Mouse (Mus musculus) CH12.LX (cell line): Measurements from ENCODE around the gene Hcfc1. TPM values are rescaled to one million over a fixed set of nuclear protein-coding genes. Genes with fewer than 3 reads are reported as not detected.

Experiments used
- DNase-seq: peaks from one replicate; pipeline ENCODE4 v3.0.0-alpha.2; 2013; ENCODE audit errors: extremely low read depth
- H3K27ac ChIP-seq: 2 replicates; pipeline ENCODE4 v1.5.1; 2012; ENCODE audit warnings: low read depth, mild to moderate bottlenecking, control low read depth, moderate library complexity; ENCODE audit not compliant: insufficient read depth
- H3K27me3 ChIP-seq: replicated peaks from 2 replicates; pipeline ENCODE3; 2012; ENCODE audit warnings: inconsistent platforms
- H3K36me3 ChIP-seq, 2 experiments: replicated peaks in 1 of 2; 2 replicates each; pipeline versions ENCODE3 to v1.6.1; 2012; ENCODE audit warnings: inconsistent platforms in 1 of 2, low read length in 1 of 2, mild to moderate bottlenecking in 1 of 2, mixed read lengths in 1 of 2, moderate library complexity in 1 of 2; ENCODE audit not compliant: control insufficient read depth in 1 of 2, insufficient read depth in 1 of 2
- H3K4me1 ChIP-seq, 2 experiments: 2 replicates each; pipeline ENCODE4 v1.6.1; 2012; ENCODE audit warnings: inconsistent platforms in 1 of 2, moderate library complexity in 1 of 2; ENCODE audit not compliant: insufficient read depth in 2 of 2, control insufficient read depth in 1 of 2
- H3K4me2 ChIP-seq: 2 replicates; pipeline ENCODE4 v1.6.1; 2012; ENCODE audit warnings: low read depth, mild to moderate bottlenecking, control low read depth; ENCODE audit not compliant: poor library complexity, insufficient read depth, severe bottlenecking
- H3K4me3 ChIP-seq, 3 experiments: fragments of 150-350 bp in 1 of 3; sonication (generic) in 1 of 3; replicated peaks in 1 of 3; 2 replicates each; pipeline versions ENCODE3 to v1.5.1; 2011 to 2012; ENCODE audit warnings: low read depth in 2 of 3, low read length in 2 of 3, mild to moderate bottlenecking in 2 of 3, moderate library complexity in 2 of 3, control low read depth in 1 of 3, improper control_type of control experiment in 1 of 3, inconsistent platforms in 1 of 3, mixed read lengths in 1 of 3; ENCODE audit not compliant: poor library complexity in 1 of 3
- H3K79me2 ChIP-seq: replicated peaks from 2 replicates; pipeline ENCODE4 v1.6.1; 2012; ENCODE audit warnings: mild to moderate bottlenecking, moderate library complexity; ENCODE audit not compliant: control insufficient read depth, poor library complexity, insufficient read depth, severe bottlenecking; ENCODE audit errors: extremely low read depth
- H3K9ac ChIP-seq: 2 replicates; pipeline ENCODE4 v1.6.1; 2012; ENCODE audit warnings: low read depth, mild to moderate bottlenecking, control low read depth, moderate library complexity; ENCODE audit not compliant: insufficient read depth
- H3K9me3 ChIP-seq: replicated peaks from 2 replicates; pipeline ENCODE3; 2012; ENCODE audit warnings: low read length, inconsistent platforms, mixed read lengths
- UBTF ChIP-seq: IDR thresholded peaks from 2 replicates; pipeline ENCODE4 v1.6.1; 2012; ENCODE audit warnings: low read depth, mild to moderate bottlenecking, inconsistent platforms, low read length, improper control_type of control experiment, moderate library complexity
- dilution Hi-C: fragments of 300-500 bp; cut with MboI; formaldehyde crosslinking; loops from 2 replicates; pipeline ENCODE4 v1.14.3; 2020; ENCODE audit warnings: low sequenced_read_pairs; ENCODE audit not compliant: extremely low pct_unique_long_range_greater_than_20kb, extremely low pct_ligation_motif_present
- in situ Hi-C: fragments of 300-500 bp; cut with MboI; formaldehyde crosslinking; loops from 3 replicates; pipeline ENCODE4 v1.14.3; 2019; ENCODE audit warnings: low sequenced_read_pairs, low pct_ligation_motif_present, low pct_unique_long_range_greater_than_20kb, mixed read lengths
- polyA plus RNA-seq: library from polyadenylated mRNA; unstranded; fragments of >175 nt; gene quantifications from 2 replicates; pipeline ENCODE4 v1.2.1, GENCODE M21; 2012; ENCODE audit warnings: low read depth; ENCODE audit not compliant: insufficient read length
- total RNA-seq, 2 experiments: library from RNA; depleted of rRNA; stranded (reverse); fragments of 300-350 nt in 1 of 2; fragments of >200 nt in 1 of 2; gene quantifications; 2 replicates each; pipeline ENCODE4 v1.2.3; 2012 to 2014

Hcfc1 gene
- total and polyA plus RNA-seq, 3 experiments = 37.6 to 98.2 (median 58.5) TPM

DNA sequence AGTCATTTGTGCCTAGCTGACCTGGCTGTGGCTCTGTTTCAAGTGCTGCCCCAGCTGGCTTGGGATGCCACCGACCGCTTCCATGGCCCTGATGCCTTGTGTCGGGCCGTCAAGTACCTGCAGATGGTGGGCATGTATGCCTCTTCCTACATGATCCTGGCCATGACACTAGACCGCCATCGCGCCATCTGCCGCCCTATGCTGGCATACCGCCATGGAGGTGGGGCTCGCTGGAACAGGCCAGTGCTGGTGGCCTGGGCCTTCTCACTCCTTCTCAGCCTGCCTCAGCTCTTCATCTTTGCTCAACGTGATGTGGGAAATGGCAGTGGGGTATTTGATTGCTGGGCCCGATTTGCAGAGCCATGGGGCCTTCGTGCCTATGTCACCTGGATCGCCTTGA, 73.3 kb downstream of the Hcfc1 start:
- no peaks in the 10 kb centered on the region for H3K27me3 ChIP-seq
- no peak for DNase-seq
- H3K4me3 ChIP-seq = no peak overlapping the region
- TF ChIP-seq UBTF = no peak
- peaks cover 19 to 58% of the 10 kb centered on the region in 2 experiments for H3K36me3 ChIP-seq
- H3K4me2 ChIP-seq = no peak overlapping the region
- no peaks in the 10 kb centered on the region; a peak in 1 of 4 replicates for H3K4me1 ChIP-seq
- dilution Hi-C loops (no loop called here), in situ Hi-C loops (no loop called here)
- no peak overlapping the region for H3K9ac ChIP-seq
- no peaks in the 10 kb centered on the region for H3K9me3 ChIP-seq
- H3K27ac ChIP-seq = no peak overlapping the region
- no peaks in the 10 kb centered on the region for H3K79me2 ChIP-seq

Other genes with a start within 250 kb of the Hcfc1 start
- gene Abcd1, start 249.8 kb downstream of the Hcfc1 start, total RNA-seq (2012; rRNA removed) = 5.6 and 5.9 TPM in 2 replicates
- gene Abcd1, start 249.8 kb downstream of the Hcfc1 start, total RNA-seq (2014; rRNA removed) = 2.5 and 2.8 TPM in 2 replicates
- 10.2 and 11.4 TPM in 2 replicates for gene Abcd1, start 249.8 kb downstream of the Hcfc1 start, polyA plus RNA-seq
- gene Plxnb3, start 209.3 kb downstream of the Hcfc1 start, total RNA-seq (2012; rRNA removed) = 0.42 and 0.59 TPM in 2 replicates
- gene Plxnb3, start 209.3 kb downstream of the Hcfc1 start, total RNA-seq (2014; rRNA removed) = 0.24 and 0.28 TPM in 2 replicates
- gene Plxnb3, start 209.3 kb downstream of the Hcfc1 start, polyA plus RNA-seq = 0.60 and 0.76 TPM in 2 replicates
- gene Srpk3, start 192.0 kb downstream of the Hcfc1 start, total RNA-seq (2012; rRNA removed) = 55.2 and 67.5 TPM in 2 replicates
- 42.7 and 45.7 TPM in 2 replicates for gene Srpk3, start 192.0 kb downstream of the Hcfc1 start, total RNA-seq (2014; rRNA removed)
- 46.1 and 52.3 TPM in 2 replicates for gene Srpk3, start 192.0 kb downstream of the Hcfc1 start, polyA plus RNA-seq
- gene Idh3g, start 179.5 kb downstream of the Hcfc1 start, total RNA-seq (2012; rRNA removed) = 191 and 219 TPM in 2 replicates
- 225 and 237 TPM in 2 replicates for gene Idh3g, start 179.5 kb downstream of the Hcfc1 start, total RNA-seq (2014; rRNA removed)
- 191 and 209 TPM in 2 replicates for gene Idh3g, start 179.5 kb downstream of the Hcfc1 start, polyA plus RNA-seq
- gene Ssr4, start 179.3 kb downstream of the Hcfc1 start, total RNA-seq (2012; rRNA removed) = 281 and 350 TPM in 2 replicates
- 389 and 428 TPM in 2 replicates for gene Ssr4, start 179.3 kb downstream of the Hcfc1 start, total RNA-seq (2014; rRNA removed)
- 260 and 291 TPM in 2 replicates for gene Ssr4, start 179.3 kb downstream of the Hcfc1 start, polyA plus RNA-seq
- 0.42 and 0.72 TPM in 2 replicates for gene Pdzd4, start 141.4 kb downstream of the Hcfc1 start, total RNA-seq (2012; rRNA removed)
- gene Pdzd4, start 141.4 kb downstream of the Hcfc1 start, total RNA-seq (2014; rRNA removed) = 0.30 and 0.32 TPM in 2 replicates
- gene Pdzd4, start 141.4 kb downstream of the Hcfc1 start, polyA plus RNA-seq = 0.85 and 1.1 TPM in 2 replicates
- 0.34 and 0.46 TPM in 2 replicates for gene Avpr2, start 74.3 kb downstream of the Hcfc1 start, total RNA-seq (2012; rRNA removed)
- gene Avpr2, start 74.3 kb downstream of the Hcfc1 start, total RNA-seq (2014; rRNA removed) = not detected in 2 replicates
- gene Avpr2, start 74.3 kb downstream of the Hcfc1 start, polyA plus RNA-seq = 0.20 and 0.64 TPM in 2 replicates
- gene L1cam, start 70.3 kb downstream of the Hcfc1 start, total RNA-seq (2012; rRNA removed) = 0.21 and 0.30 TPM in 2 replicates
- gene L1cam, start 70.3 kb downstream of the Hcfc1 start, total RNA-seq (2014; rRNA removed) = 0.12 and 0.23 TPM in 2 replicates
- gene L1cam, start 70.3 kb downstream of the Hcfc1 start, polyA plus RNA-seq = 0.49 and 0.65 TPM in 2 replicates
- 13.6 and 14.3 TPM in 2 replicates for gene Arhgap4, start 44.5 kb downstream of the Hcfc1 start, total RNA-seq (2012; rRNA removed)
- 10.9 and 13.9 TPM in 2 replicates for gene Arhgap4, start 44.5 kb downstream of the Hcfc1 start, total RNA-seq (2014; rRNA removed)
- gene Arhgap4, start 44.5 kb downstream of the Hcfc1 start, polyA plus RNA-seq = 24.1 and 24.5 TPM in 2 replicates
- gene Naa10, start 44.4 kb downstream of the Hcfc1 start, total RNA-seq (2012; rRNA removed) = 148 and 184 TPM in 2 replicates
- 152 and 166 TPM in 2 replicates for gene Naa10, start 44.4 kb downstream of the Hcfc1 start, total RNA-seq (2014; rRNA removed)
- gene Naa10, start 44.4 kb downstream of the Hcfc1 start, polyA plus RNA-seq = 144 and 152 TPM in 2 replicates
- gene Renbp, start 35.5 kb downstream of the Hcfc1 start, total RNA-seq (2012; rRNA removed) = 38.5 and 43.4 TPM in 2 replicates
- 24.7 and 25.2 TPM in 2 replicates for gene Renbp, start 35.5 kb downstream of the Hcfc1 start, total RNA-seq (2014; rRNA removed)
- gene Renbp, start 35.5 kb downstream of the Hcfc1 start, polyA plus RNA-seq = 64.7 and 66.3 TPM in 2 replicates
- 38.8 and 40.0 TPM in 2 replicates for gene Irak1, start 57.6 kb upstream of the Hcfc1 start, total RNA-seq (2012; rRNA removed)
- 25.3 and 27.7 TPM in 2 replicates for gene Irak1, start 57.6 kb upstream of the Hcfc1 start, total RNA-seq (2014; rRNA removed)
- gene Irak1, start 57.6 kb upstream of the Hcfc1 start, polyA plus RNA-seq = 63.1 and 77.8 TPM in 2 replicates
- not detected in 2 replicates for gene Opn1mw, start 161.1 kb upstream of the Hcfc1 start, total RNA-seq (2012; rRNA removed)
- gene Opn1mw, start 161.1 kb upstream of the Hcfc1 start, total RNA-seq (2014; rRNA removed) = not detected in 2 replicates
- gene Opn1mw, start 161.1 kb upstream of the Hcfc1 start, polyA plus RNA-seq = not detected in 2 replicates
- 12.0 and 12.3 TPM in 2 replicates for gene Mecp2, start 169.0 kb upstream of the Hcfc1 start, total RNA-seq (2012; rRNA removed)
- gene Mecp2, start 169.0 kb upstream of the Hcfc1 start, total RNA-seq (2014; rRNA removed) = 9.9 and 12.2 TPM in 2 replicates
- 12.0 and 15.5 TPM in 2 replicates for gene Mecp2, start 169.0 kb upstream of the Hcfc1 start, polyA plus RNA-seq
- not detected in 2 replicates for gene Tex28, start 201.5 kb upstream of the Hcfc1 start, total RNA-seq (2012; rRNA removed)
- gene Tex28, start 201.5 kb upstream of the Hcfc1 start, total RNA-seq (2014; rRNA removed) = not detected in 2 replicates
- not detected in 2 replicates for gene Tex28, start 201.5 kb upstream of the Hcfc1 start, polyA plus RNA-seq
- gene Tktl1, start 210.9 kb upstream of the Hcfc1 start, total RNA-seq (2012; rRNA removed) = not detected in 2 replicates
- not detected in 2 replicates for gene Tktl1, start 210.9 kb upstream of the Hcfc1 start, total RNA-seq (2014; rRNA removed)
- not detected in 2 replicates for gene Tktl1, start 210.9 kb upstream of the Hcfc1 start, polyA plus RNA-seq